Mouse (Mus musculus) embryonic facial prominence, embryonic 15.5 days (tissue): Measurements from ENCODE around the gene Kansl1l. TPM values are rescaled to one million over a fixed set of nuclear protein-coding genes. Genes with fewer than 3 reads are reported as not detected.

Source experiments
- ATAC-seq: fragments of 200-750 bp; cut with Nextera tagmentation; 2 replicates; pipeline ENCODE4 v1.8.0; 2017; ENCODE audit warnings: low read depth, moderate TSS enrichment; ENCODE audit not compliant: insufficient number of reproducible peaks, low FRiP score, low TSS enrichment
- H3K27ac ChIP-seq: fragments of 300-500 bp; sonication (generic); replicated peaks from 2 replicates; pipeline ENCODE4 v1.5.1; 2015; ENCODE audit warnings: mild to moderate bottlenecking, inconsistent platforms
- H3K27me3 ChIP-seq: fragments of 300-500 bp; sonication (generic); 2 replicates; pipeline ENCODE4 v1.6.1; 2015; ENCODE audit warnings: inconsistent platforms
- H3K36me3 ChIP-seq: fragments of 300-500 bp; sonication (generic); 2 replicates; pipeline ENCODE4 v1.6.1; 2015; ENCODE audit warnings: mild to moderate bottlenecking, inconsistent platforms
- H3K4me1 ChIP-seq: fragments of 300-500 bp; sonication (generic); 2 replicates; pipeline ENCODE4 v1.6.1; 2015; ENCODE audit warnings: inconsistent platforms
- H3K4me2 ChIP-seq: fragments of 300-500 bp; sonication (generic); replicated peaks from 2 replicates; pipeline ENCODE4 v1.6.1; 2015; ENCODE audit warnings: mild to moderate bottlenecking, inconsistent platforms
- H3K4me3 ChIP-seq: fragments of 300-500 bp; sonication (generic); replicated peaks from 2 replicates; pipeline ENCODE4 v1.5.1; 2015; ENCODE audit warnings: mild to moderate bottlenecking, inconsistent platforms
- H3K9ac ChIP-seq: fragments of 300-500 bp; sonication (generic); 2 replicates; pipeline ENCODE4 v1.6.1; 2015; ENCODE audit warnings: inconsistent platforms
- H3K9me3 ChIP-seq: fragments of 300-500 bp; sonication (generic); replicated peaks from 2 replicates; pipeline ENCODE4 v1.6.1; 2016; ENCODE audit warnings: inconsistent platforms
- WGBS: fragments of 180-500 bp; shearing (Covaris S2); methylation state at CpG from one replicate; pipeline ENCODE4 v1.1.7; 2015; 5-methylcytosine and 5-hydroxymethylcytosine counted together
- polyA plus RNA-seq: library from polyadenylated mRNA; unstranded; fragments of >200 nt; fragmentation: Nextera tagmentation; extraction: Ambion mirVana; gene quantifications from 2 replicates; pipeline ENCODE4 v1.2.1, GENCODE M21; 2015

Gene Kansl1l
- polyA plus RNA-seq, result 16.9 and 19.5 TPM in 2 replicates

DNA sequence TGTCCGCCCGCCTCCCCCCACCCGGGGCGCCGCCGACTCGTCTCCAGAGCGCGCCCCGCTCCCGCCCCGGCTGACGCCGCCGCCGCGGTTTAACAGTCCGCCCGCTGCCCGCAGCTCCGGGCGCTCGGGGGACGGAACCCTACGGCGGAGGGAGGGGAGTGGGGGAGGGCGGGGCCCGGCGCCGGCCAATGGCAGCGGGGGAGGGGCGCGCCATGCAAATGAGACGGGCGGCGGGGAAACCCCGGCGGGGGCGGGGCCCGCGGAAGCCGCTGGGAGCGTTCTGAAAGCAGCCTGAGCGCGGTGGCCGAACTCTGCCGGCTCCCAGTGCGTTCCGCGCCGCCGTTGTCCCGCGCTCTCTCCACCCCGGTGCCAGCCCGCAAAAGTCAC is at the start of gene Kansl1l:
Gene Kansl1l, minus strand, starts transcription at position 110 of the 387 bp plus-strand sequence.
- H3K4me3 ChIP-seq, result peak within 1 kb of the TSS; percentile 86
- peak within 1 kb of the TSS; percentile 81 for H3K9ac ChIP-seq
- H3K27me3 ChIP-seq, result no peaks in the 10 kb centered on the region
- under 1% methylated on average over 54 of the region's 56 CpGs for WGBS
- H3K4me2 ChIP-seq, result peak within 1 kb of the TSS; percentile 82
- no peaks in the 10 kb centered on the region for H3K36me3 ChIP-seq
- peak within 1 kb of the TSS; percentile 98 for H3K27ac ChIP-seq
- ATAC-seq, result peak; percentile 92
- H3K9me3 ChIP-seq, result no peaks in the 10 kb centered on the region
- H3K4me1 ChIP-seq, result peaks cover 16% of the 10 kb centered on the region

DNA sequence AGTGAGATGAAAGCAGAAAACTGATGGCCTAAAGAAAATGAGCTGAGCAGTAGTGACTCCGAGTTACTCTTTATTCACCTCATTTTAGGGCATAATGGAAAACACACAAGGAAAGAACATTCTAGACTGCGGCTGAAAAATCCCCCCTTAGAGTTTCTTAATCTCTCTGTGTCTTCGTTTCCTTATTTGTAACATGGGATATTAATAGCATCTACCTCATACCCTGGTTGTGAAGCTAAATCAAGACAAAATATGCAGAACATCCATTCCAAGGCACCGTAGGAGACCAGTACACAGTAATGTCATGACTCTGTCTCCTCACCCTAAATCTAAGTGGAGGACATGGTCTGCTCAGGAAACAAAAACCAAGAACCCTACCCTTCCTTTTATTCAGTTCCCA is 48.3 kb upstream of the Kansl1l start:
- Histone ChIP-seq H3K36me3 (no peaks in the 10 kb centered on the region), H3K4me1 (0 out of 2 replicates have a peak, but pooled peaks cover 9% of the 10 kb centered on the region), H3K4me3 (no peak overlapping the region), H3K27me3 (no peaks in the 10 kb centered on the region), H3K27ac (no peak overlapping the region), H3K4me2 (no peak overlapping the region), H3K9me3 (no peaks in the 10 kb centered on the region), H3K9ac (no peak overlapping the region)
- ATAC-seq, result no peak
- 71% methylated on average over 4 of the region's 4 CpGs for WGBS

DNA sequence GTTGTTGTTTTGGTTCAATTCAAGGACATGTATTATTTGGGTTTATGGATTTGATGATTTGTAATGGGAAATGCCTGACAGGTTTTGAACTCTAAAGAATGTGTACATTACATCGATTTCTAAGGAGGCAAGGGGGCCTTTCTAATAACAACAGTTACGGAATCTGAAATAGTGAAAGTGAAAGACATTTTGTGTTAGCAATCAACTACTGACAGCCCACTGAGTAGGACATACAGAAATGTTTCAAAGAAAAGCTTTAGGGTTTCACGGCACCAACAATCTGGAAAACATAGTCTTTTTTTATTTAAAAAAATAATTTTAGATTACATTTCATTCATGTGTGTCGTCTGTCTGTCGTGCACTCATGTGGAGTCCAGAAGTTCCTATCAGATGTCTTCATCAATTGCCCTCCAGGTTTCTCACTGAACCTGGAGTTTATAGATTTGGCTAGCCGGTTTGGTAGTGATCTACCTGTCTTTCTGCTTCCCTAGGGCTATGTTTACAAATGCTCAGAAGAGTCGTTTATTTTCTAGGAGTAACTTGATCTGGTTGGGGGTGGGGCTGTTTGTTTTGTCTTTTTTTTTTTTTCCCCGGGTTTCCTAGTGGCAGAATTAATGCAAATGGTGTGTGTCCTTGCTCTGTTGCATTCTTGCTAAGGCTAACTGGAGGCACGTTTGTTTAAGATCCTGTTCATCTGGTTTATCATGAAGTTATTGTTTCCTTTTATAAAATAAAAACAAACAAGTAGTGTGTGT is 46.6 kb upstream of the Kansl1l start:
- Histone ChIP-seq H3K27me3 (no peaks in the 10 kb centered on the region), H3K36me3 (no peaks in the 10 kb centered on the region), H3K4me2 (peak overlapping the region; percentile 69), H3K4me3 (peak overlapping the region; percentile 86), H3K9me3 (0 out of 2 replicates have a peak, but pooled peaks cover 5% of the 10 kb centered on the region), H3K9ac (no peak overlapping the region), H3K27ac (no peak overlapping the region), H3K4me1 (0 out of 2 replicates have a peak, but pooled peaks cover 9% of the 10 kb centered on the region)
- 5% methylated on average over 9 of the region's 9 CpGs for WGBS
- ATAC-seq, result no peak

DNA sequence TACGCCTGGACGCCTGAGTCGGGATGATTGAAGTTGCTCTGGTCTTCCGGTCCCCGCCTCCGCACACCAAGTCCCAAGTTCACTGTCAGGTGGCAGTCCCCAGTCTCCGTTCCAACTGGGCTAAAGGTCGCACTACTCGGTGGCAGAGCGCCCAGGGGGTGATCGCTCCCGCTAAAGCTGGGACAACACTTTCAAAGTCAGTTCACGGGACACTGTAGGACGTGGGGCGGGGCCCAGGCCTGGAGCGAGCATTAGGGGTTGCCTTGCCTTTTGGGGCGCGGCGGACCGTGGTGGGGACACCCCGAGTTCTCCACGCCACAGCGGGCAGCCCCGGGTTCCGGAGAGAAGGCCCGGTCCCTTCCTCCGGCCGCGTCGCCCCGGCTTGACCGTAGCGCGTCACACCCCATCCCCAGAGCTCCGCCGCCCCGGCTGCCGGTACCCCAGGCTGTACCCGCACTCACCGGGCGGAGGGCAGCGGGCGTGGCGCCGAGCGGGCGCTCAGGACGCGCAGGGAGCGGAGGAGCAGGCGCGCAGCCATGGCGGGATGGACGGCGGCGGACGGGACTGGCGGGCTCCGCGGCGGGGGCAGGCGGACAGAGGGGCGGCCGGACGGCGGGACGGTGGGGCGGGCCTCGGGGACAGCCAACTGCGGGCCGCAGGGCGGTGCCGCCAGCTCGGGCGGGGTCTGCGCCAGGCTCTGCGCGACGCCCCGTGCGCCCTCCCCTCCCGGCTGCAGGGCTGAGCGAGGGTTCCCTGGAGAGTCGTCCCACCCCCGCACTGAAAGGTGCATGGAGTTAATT is 45.5 kb upstream of the Kansl1l start, which contains the start of gene Acadl:
Gene Acadl, minus strand, starts transcription at position 566 of the 800 bp plus-strand sequence.
- under 1% methylated on average over 77 of the region's 85 CpGs for WGBS

DNA sequence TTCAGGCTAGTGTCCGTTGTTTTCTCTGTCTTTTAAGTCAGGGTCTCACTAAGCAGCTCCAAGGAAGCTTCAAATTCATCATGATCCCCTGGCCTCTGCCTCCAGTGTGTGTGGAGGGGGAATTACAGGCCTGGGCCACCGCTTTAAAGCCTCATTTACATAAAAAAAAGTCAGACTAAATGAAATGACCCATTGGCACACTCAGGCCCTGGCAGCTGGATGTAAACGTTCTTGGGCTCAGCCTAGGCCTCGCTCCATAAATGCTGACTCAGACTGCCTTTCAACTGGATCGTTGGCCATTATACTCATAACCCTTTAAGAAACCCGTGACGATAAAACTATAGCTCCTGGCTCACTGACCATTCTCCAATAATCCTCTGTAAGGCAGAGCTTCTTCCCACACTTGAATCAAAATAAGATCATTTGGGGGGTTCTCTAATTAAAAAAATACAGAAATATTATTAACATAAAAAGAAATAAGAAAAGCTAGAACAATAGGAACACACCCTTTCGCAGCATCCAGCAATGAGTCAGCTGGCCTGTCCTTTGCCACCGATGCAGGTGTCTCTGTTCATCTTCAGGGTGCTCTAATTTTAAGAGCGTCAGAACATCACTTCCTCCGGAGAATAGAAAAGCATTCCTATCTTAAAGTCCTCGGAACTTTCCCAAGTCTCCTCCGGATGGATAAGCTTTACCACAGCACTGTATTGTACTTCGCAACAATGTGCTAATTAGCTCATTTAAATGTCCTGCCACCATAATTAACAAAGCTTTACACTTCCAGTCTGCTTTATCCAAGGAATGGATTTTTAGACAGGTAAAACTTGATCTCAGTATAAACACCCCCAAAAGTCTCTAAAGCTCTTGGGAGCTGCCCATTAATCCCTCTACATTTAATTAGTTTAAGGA is 44.7 kb upstream of the Kansl1l start:
- Histone ChIP-seq H3K27ac (peak overlapping the region; percentile 85), H3K9ac (peak overlapping the region; percentile 87; the same call in 1 of the 2 replicates), H3K4me2 (peak overlapping the region; percentile 69), H3K4me3 (peak overlapping the region; percentile 86), H3K4me1 (0 out of 2 replicates have a peak, but pooled peaks cover 9% of the 10 kb centered on the region), H3K36me3 (peaks cover 7% of the 10 kb centered on the region), H3K27me3 (no peaks in the 10 kb centered on the region), H3K9me3 (0 out of 2 replicates have a peak, but pooled peaks cover 6% of the 10 kb centered on the region)
- ATAC-seq, result no peak
- WGBS, result 32% methylated on average over 14 of the region's 14 CpGs

More for the DNA sequence above, 45.5 kb upstream of the Kansl1l start, which contains the start of gene Acadl:
- H3K27ac ChIP-seq, result peak within 1 kb of the TSS; percentile 85
- peak within 1 kb of the TSS; percentile 69 for H3K4me2 ChIP-seq
- H3K27me3 ChIP-seq, result no peaks in the 10 kb centered on the region
- peak within 1 kb of the TSS; percentile 87 for H3K9ac ChIP-seq
- ATAC-seq, result peak; percentile 91
- peak within 1 kb of the TSS; percentile 86 for H3K4me3 ChIP-seq
- 0 out of 2 replicates have a peak, but pooled peaks cover 9% of the 10 kb centered on the region for H3K4me1 ChIP-seq
- H3K9me3 ChIP-seq, result 0 out of 2 replicates have a peak, but pooled peaks cover 6% of the 10 kb centered on the region
- H3K36me3 ChIP-seq, result peaks cover under 1% of the 10 kb centered on the region; the same call in 1 of the 2 replicates

DNA sequence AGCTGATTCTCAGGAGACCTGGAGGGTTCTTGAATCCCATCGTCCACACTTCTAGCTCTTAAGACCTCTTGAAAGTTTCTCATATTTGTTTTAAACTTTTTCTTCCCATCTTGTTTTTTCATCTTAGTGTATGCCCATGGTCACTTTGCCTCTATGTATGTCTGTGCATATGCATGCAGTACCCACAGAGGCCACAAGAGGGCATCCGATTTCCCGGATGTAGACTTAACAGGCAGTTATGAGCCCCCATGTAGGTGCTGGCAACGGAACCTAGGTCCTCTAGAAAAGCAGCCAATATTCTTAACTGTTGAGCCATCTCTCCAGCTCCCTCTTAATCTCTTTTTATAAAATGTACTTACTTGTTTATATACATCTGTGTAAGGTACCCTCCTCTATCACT is 30.1 kb upstream of the Kansl1l start:
- Histone ChIP-seq H3K9me3 (no peaks in the 10 kb centered on the region), H3K4me1 (no peaks in the 10 kb centered on the region), H3K9ac (no peak overlapping the region), H3K27ac (no peak overlapping the region), H3K4me2 (no peak overlapping the region), H3K36me3 (peaks cover 52% of the 10 kb centered on the region), H3K27me3 (no peaks in the 10 kb centered on the region), H3K4me3 (no peak overlapping the region)
- 97% methylated on average over 4 of the region's 4 CpGs for WGBS
- no peak for ATAC-seq

DNA sequence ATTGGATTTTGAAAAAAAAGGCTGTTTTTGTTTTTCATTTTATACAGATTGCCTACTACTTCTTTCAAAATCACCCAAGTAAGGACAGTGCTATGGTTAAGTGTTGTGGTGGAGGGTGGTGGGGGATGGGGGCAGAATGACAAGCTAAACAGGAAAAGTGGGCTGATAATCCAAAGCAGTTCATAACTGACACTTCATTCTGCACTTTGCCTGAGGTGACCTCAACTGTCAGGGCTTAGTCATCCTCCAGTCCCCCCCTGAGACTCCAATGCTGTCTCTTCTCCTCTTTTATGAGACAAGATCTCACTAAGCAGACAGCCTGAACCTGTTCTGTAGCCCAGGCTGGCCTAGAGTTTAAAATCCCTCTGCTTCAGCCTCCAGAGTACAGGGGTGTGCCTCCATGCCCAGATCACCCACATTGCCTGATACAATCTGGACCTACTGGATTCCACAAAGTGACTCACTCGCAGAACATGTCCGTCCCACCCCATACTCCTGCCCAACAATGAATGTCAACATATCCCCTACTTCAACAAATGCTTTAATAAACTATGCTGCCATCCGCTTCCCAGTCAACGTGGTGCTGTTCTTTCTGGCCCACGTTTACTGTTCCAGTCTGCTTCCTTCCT is 28.4 kb upstream of the Kansl1l start:
- WGBS, result 65% methylated on average over 5 of the region's 5 CpGs
- Histone ChIP-seq H3K36me3 (peaks cover 41% of the 10 kb centered on the region), H3K4me3 (no peak overlapping the region), H3K27ac (no peak overlapping the region), H3K9ac (no peak overlapping the region), H3K27me3 (no peaks in the 10 kb centered on the region), H3K4me1 (no peaks in the 10 kb centered on the region), H3K4me2 (no peak overlapping the region), H3K9me3 (no peaks in the 10 kb centered on the region)
- no peak; the same call in 1 of the 2 replicates for ATAC-seq

DNA sequence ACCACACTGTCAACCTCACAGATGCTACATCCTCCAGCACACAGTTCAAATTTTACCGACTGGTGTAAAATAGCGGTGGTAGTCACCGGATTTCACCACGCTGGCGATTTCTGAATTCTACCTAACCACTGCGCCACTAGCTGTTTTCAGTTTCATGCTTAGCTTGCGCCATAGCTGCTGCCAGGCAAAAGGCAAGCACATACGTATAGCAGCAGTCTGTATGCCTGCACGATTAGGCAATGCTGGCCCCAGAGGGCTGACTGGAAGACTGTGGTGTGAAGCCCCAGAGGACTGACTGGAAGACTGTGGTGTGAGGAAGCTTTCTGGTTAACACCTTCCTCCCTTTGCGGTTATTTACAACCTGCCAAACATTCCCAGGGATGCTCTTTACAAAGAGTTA is 24.6 kb upstream of the Kansl1l start:
- no peaks in the 10 kb centered on the region for H3K4me1 ChIP-seq
- 82% methylated on average over 10 of the region's 10 CpGs for WGBS
- H3K9me3 ChIP-seq, result no peaks in the 10 kb centered on the region
- H3K4me3 ChIP-seq, result no peak overlapping the region
- peaks cover 23% of the 10 kb centered on the region for H3K36me3 ChIP-seq
- ATAC-seq, result no peak
- H3K27ac ChIP-seq, result no peak overlapping the region
- H3K27me3 ChIP-seq, result no peaks in the 10 kb centered on the region
- H3K4me2 ChIP-seq, result no peak overlapping the region
- no peak overlapping the region for H3K9ac ChIP-seq

DNA sequence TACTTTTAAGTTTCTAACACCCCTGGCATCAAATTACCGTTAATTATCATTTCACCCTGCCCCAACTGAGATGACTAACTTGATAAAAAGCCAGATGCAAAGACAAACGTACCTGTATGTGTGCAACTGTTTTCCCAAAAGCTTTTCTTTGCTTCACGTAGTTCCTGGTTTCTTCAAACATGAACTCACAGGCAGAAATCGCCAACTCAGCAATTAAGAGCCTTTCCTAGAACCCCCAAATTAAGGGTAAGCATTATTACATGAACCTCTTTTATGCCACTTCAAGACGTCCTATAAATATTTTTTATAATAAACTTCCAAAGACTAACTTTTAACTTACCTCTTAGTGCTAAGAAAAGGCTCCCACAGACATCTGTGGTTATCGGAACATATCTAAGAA is 24.1 kb upstream of the Kansl1l start:
- Histone ChIP-seq H3K4me1 (no peaks in the 10 kb centered on the region), H3K9me3 (no peaks in the 10 kb centered on the region), H3K9ac (no peak overlapping the region), H3K4me3 (no peak overlapping the region), H3K4me2 (no peak overlapping the region), H3K27me3 (no peaks in the 10 kb centered on the region), H3K36me3 (peaks cover 21% of the 10 kb centered on the region), H3K27ac (no peak overlapping the region)
- no peak for ATAC-seq
- 71% methylated on average over 6 of the region's 6 CpGs for WGBS

DNA sequence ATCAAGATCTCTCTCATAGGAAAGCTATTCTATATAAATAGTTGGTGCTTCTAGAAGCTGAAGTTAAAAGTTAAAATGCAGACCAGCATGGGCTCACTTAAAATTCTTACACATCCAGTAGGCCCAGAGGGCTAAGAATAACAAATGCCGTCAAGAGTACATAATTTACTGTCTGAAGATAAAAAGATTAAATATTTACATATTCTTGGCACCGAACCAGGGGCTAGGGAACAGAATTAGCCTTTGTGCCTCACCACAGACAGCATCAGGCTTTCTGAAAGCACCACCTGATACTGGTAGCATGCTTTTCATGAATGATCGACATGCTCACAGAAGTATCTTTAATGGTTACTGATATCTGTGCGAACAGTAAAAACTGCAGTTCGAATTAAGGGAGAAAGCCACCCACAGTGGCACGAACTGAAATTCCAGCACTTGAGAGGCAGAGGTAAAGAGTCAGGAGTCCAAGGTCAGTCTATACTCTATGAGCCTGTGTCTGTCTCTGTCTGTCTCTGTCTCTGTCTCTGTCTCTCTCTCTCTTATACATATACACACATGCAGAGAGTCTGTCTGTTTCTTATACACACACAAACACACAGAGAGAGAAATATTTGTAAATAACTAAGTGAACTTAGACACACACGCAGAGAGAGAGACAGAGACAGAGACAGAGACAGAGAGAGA is 22.5 kb upstream of the Kansl1l start:
- Histone ChIP-seq H3K27me3 (no peaks in the 10 kb centered on the region), H3K4me1 (no peaks in the 10 kb centered on the region), H3K27ac (no peak overlapping the region), H3K4me2 (no peak overlapping the region), H3K4me3 (no peak overlapping the region), H3K36me3 (peaks cover 19% of the 10 kb centered on the region), H3K9ac (no peak overlapping the region), H3K9me3 (no peaks in the 10 kb centered on the region)
- WGBS, result 64% methylated on average over 7 of the region's 7 CpGs
- no peak for ATAC-seq
